Mouse (Mus musculus) neural tube, embryonic 10.5 days (tissue): ENCODE data around the gene Rufy1.
"Not testable (repeated sequence)": the region's sequence is repeated elsewhere in the genome, so short reads cannot be mapped to it uniquely, and the experiment has no call there.

Source experiments
- DNase-seq: peaks from one replicate; pipeline ENCODE4 v3.0.0-alpha.2; 2017; ENCODE audit warnings: low spot score; ENCODE audit errors: extremely low spot score

Gene Rufy1

DNA sequence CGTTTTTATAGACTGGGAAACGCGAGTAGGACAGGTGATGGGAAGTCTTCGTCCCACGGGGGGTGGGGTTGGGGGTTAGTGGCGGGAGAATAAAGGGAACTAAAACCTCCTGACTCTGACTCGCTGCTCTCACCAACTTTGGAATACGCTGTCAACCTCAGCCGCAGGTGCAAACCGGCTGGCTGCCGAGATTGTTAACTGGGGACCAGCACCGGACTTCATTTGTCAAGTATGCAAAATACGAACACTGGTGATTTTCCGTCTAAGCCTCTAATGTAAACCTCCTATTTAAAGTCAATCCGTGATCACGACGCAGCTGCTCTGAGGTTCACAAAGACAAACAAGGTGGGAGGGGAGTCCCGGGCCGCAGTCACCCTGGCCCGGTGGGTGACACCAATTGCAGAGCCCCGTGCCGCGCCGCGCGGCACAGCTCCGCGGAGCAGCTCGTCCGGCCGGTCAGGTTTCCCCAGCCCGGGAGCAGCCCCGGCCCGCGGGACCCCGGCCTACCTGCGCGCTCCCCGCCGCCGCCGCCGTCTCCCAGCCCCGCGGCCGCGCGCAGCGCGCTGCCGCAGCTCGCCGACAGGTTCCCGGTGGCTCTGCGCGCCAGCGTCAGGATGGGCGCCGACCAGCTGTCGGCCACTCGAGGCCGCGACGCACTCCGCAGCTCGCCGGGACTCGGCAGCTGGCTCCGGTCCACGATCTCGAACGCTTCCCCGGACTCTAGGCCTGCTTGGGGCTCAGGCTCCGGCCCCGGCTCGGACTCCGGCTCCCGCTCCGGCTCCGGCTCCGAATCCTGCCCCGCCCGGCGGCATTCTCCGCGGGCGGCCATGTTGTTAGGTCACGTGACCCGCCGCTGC, at the start of gene Rufy1:
TSS of gene Rufy1 (minus strand) at position 849 of the 857 bp plus-strand sequence.
- DNase-seq, result peak; percentile 91

DNA sequence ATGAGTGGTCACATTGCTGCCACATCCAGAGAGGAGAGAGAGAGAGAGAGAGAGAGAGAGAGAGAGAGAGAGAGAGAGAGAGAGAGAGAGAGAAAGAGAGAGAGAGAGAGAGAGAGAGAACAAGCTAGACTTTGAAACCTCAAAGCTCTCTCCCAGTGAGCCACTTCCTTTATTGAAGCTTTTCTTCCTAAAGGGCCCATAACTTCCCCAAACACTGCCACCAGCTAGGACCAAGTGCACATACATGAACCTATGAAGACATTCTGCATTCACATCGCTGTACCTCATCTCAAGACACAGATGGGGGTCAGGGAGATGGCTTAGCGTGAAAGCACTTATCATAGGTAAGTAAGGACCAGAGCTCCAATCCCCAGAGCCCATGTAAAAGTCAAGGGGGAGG, 47.1 kb upstream of the Rufy1 start:
- DNase-seq, result no peak

DNA sequence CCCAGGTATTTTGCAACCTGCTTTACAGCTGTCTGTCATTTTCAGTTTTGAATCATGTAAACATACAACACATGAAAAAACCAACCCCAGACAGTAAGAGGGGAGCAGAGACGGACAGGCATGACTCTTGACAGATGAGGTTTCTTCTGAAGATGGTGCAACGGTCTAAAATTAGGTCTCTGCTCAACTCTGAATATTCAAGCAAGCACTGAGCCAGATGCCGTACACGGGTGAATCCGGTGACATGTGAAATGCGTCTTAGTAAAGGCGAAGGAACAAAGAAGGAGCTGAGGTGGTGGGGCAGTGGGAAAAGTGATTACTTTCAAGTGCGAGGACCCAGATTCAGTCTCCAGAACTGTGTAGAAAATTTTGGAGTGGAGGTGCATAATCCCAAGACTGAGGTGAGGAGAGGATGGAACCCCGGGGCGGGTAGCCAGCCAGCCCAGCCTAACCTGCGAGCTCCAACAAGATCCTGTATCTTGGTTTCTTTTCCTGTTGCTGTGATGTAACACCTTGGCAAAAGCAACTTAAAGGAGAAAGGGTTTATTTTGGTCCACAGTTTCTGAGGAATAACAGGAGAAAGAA, 46.7 kb upstream of the Rufy1 start:
- DNase-seq, result no peak

DNA sequence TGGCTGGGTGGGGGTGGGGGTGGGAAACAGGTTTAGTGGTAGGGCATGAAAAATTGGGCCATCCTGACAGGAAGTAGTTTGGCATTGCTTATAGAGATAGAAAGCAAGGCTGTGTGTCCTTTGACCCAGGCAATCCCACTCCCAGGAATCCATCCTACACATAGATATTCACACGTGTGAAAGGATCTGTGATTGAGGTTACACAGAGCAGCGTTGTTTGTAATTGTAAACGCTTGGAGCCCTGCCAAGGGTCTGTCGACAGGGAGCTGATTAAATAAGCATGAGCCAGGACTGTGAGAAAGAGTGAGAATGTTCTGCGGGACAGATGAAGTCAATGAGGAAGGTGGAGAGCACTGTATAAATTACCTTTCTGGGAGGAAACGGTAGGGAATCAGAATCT, 46.0 kb upstream of the Rufy1 start:
- DNase-seq, result no peak

DNA sequence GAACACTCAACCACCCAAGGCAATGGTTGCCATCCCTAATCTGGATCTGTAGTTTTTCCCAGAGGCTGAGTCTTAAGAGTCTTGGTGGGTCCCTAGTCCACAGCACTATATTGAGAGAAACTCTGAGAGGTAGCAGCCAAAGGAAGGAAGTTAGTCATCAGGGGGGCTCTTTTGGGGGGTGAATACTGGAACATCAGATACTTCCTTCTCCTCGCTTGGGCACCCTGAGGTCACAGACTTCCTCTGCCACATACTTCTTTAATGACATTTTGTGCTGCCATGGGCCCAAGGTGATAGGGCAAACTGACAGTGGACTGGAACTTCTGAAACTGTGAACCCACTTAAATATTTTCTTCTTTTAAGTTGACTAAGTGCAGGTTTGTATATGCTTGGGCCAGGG, 43.0 kb upstream of the Rufy1 start:
- DNase-seq, result no peak

DNA sequence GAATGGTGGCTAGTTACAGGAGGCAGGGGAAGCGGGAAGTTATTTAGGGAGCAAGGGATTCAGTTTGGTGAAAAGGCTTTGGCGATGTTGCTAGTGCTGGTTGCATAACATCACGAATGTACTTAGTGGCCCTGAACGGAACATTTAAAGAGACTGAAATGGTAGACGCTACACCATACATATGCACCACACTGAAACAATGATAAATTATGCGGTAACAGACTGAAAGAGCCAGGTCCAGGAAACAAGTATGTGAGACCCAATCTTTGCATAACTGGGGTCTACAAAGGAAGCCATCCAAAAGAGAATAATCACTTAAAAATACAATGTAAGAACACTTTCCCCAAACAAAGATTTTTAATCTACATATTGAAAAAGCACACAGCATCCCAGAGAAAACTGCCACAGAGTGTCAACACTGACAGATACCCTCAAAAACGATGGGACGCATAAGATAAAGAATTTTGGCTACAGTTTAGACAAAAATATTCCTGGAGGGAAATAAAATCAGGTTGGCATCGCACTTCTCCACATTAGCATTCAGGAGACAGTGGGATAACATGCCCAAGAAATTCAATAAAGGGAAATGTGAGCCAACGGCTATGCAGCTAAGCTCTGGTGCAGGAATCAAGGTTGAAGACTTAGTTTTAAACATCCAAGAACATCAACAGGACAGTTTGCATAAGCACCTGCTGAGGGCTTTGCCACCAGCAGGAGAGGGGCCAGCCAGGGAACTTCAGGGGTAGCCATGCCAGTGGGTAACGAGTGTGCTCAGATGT, 41.4 kb upstream of the Rufy1 start:
- DNase-seq, result no peak

DNA sequence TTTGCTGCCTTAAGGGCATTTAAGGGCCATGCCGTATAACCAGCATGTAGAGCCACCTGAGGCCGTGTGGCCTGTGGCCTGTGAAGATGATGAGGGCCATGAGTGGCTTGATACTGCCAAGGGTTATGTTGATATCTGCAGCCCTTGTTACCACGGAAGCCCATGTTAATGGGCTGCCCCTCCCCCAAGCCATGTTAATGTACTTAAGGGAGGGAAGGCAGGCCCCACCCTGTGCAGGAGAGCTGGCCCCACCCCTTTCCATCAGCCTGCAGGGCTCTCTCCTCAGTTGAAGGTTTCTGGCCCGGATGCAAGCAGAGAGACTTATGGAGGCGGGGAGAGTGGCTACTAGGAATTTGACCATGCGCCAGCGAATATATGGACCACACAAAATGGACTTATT, 30.6 kb upstream of the Rufy1 start:
- DNase-seq, result no peak

DNA sequence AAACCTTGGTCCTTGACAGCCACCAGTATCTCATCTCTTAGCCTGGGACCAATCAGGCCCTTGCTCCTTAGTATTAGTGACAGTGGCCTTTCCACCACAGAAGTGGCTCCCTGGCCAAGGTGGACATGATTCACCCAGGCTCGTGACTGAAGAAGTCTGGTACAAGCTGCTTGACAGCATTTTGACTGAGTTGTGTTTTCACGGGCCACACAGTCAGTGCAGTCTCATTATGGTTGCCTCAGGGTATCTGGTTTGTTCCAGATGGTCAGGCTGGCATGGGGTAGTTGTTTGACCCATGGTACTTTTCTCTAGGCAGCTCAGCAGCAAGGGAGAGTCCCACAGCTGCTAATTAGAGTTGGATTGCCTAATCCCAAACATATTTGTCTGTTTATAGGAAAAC, 28.3 kb upstream of the Rufy1 start:
- DNase-seq, result no peak

DNA sequence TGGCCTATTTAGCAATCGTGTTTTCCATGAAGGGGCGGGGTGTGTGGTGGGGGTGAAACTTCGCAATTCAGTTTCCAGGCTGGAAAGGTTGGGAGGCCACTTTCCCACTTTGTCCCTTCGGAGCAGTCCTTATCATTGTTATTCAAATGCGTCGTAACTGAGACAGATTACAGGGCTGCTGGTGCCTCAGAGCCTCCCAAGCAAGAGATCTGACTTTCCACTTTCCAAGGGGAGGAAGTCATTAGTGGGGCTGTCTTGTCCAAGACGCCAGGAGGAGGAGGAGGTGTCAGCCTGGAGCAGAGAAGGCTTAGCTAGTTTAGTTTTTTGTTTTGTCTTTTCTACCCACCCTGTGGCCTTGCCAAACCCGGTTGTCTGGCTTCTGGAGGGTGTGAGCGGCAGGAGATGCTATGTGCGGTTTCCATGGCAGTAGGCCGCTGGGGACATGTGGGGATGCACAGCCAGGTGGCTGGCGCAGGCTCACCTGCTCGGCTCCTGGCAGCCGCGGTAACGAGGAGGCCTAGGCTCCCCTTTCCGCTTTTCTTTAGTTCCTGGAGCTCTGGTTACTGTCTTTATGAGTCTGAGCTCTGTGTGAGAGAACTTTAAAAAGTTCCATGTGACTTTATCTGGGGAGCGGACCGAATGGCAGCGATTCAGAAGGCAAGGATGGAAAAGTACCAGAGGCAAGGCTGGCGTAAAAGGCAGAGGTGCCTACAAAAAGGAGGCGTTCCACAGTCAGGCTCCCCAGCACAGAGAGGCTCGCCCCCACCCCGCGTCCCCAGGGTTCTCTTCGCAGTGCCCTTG, 26.4 kb upstream of the Rufy1 start:
- peak; percentile 39 for DNase-seq

DNA sequence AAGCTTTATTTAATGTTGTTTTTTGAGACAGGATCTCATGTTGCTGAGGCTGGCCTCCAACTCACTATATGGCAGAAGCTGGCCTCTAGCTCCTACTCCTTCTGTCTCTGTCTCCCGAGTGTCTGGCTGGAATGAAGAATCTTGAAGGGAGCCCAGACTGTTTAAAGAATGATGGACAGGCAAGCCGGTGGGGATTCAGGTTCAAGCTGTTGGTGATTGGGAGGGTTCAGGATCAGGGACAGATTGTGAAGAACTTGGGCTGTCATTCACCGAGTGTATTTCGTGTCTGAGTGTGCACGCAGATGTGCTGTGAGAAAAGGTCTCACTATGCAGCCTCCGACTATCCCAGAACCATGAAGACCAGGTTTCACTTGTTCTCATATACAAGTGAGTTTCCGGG, 25.5 kb upstream of the Rufy1 start:
- DNase-seq, result no peak

DNA sequence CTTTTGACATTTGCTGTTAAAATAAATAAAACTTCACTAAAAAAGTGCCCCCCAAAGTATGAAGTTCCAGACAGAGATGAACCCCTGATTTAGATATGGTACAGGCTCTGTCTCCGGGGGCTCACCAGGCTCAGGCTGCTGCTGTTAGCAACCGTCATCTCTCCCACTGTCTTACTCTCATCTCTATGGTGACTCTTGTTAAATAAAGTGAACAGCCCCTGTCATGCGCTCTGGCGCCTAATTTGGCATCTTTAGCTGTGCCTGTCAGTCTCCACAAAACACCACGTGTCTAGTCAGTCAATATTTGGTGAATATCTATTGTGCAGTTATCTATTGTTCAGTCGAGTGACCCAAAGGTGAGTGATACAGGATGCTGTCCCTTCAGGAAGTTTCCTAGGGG, 24.0 kb upstream of the Rufy1 start:
- no peak for DNase-seq

DNA sequence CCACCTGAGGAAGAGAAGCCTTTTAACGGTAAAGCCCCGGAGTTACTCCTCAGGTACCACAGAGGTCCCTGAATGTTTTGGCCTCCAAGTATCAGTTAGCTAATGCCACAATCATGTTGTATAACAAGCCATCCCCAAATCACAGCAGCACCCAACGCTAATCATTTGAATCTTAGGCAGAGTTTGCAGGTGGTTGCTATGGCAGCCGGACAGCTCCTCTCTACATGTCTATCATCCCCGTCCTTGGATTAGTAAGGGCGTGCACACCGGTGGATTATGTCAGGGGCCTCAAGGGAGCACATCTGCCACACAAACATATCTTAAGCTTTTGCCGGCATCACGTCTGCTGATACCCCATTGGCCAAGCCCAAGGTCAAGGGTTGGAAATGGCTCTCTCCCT, 19.3 kb upstream of the Rufy1 start:
- no peak for DNase-seq

DNA sequence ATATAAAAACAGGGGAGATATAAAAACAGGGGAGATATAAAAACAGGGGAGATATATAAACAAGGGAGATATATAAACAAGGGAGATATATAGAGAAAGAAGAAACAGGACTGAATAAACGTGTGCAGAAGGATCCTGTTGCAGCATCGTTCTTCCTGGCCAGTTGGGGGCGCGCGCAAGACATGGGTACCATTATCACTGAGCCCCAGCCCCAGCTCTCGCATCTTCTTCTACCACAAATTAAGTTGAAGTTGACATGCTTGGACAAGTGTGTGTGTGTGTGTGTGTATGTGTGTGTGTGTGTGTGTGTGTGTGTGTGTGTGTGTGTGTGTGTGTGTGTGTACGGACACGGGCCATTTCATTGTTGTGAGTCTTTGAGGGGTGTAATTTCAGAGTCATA, 17.2 kb upstream of the Rufy1 start:
- DNase-seq, result not testable (repeated sequence)

DNA sequence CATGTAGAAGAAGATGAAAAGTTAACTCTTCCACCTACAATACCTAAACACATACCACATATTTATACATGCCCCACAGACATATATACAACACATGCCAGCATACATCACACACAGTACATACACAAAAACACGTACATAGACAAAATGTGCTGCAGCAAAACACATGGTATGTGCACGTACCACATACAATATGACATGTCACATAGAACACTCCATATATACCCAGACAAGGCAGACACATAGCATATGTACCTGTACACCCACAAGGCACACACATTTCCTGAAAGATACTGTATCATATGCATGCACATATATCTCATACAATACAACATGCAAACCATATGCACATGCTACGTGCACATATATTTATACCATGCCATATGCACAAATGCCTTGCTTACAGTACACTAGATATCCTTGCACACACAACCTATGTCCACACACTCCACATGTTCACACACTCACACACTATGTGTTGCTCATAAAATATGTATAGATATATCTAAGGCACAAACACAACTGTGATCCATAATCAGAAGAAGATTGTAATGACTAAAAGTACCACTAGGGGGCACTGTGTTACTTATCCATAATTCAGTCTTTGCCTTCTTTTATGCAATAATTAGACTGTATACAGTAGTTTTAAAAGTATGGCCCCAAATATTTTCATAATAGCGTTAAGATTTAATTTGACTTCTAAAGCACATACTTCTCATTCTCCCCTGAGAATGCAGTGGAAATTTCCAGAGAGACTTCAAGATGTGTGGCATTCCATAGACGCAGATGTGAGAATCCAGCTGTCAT, 12.5 kb upstream of the Rufy1 start:
- DNase-seq, result no peak

DNA sequence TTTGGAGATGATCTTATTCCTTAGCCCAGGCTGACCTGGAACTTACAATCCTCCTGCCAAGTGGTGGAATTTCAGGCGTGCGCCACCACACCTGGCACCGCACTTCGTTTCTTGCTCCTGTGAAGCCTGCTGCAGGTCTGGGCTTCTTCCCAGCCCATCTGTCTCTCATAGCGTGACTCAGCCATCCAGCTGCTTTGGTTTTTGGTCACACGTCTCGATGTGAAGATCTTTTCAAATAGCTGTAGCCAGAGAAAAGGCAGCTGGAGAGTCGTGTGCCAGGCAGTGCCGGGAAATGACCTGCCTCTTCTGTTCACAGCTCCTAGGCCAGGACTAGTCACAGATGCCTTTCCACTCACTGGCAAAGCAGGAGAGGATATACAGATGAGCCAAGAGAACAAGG, 10.7 kb upstream of the Rufy1 start:
- no peak for DNase-seq

DNA sequence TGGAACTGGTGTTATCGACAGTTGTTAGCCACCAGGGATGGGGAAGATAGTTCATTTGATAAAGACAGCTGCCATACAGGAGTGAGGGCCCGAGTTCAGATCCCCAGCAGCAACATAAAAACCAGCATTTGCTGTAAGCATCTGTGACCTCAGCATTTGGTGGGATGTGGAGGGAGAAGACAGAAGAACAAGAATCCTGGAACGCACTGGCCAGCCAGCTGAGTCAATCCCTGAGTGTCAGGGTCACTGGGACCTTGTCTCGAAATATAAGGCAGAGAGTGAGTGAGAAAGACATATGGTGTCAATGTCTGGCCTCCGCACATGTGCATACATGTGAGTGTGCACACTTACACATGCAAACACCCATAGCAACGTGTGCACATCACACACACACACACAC, 9.8 kb upstream of the Rufy1 start:
- no peak for DNase-seq

DNA sequence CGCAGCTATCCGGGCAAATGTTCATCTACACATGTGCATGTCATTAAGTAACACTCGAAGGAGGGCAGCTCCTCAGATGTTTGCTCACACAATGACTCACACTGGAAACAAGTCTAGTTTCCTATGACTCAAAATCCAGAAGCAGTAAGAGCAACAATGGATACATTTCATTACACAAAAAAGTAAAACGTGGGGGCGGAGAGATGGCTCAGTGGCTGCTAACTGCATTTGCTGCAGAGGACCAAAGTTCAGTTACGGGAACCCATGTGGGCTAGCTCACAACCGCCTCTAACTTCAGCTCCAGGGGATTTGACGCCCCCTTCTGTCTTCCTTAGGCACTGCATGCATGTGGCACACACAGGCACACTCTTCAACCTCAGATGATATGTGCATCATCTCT, 8.9 kb upstream of the Rufy1 start:
- no peak for DNase-seq

DNA sequence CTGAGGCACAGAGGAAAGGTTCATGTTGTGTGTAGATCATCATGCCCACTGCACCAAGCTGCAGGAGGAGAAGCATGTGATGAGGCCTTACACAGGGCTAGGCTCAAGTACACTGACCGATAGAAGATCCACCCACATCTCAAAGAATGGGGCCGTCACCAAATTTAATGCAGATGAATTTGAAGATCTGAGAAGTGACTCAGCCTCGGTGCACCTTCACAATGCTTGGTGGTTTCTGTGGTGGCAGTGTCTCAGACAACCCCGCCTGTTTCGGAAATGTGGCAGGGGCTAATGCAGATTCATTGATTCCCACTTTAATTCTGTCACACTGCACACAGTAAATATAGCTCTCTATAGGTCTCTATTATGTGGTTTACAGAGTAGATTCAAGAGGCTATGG, 2.0 kb upstream of the Rufy1 start:
- DNase-seq, result no peak

DNA sequence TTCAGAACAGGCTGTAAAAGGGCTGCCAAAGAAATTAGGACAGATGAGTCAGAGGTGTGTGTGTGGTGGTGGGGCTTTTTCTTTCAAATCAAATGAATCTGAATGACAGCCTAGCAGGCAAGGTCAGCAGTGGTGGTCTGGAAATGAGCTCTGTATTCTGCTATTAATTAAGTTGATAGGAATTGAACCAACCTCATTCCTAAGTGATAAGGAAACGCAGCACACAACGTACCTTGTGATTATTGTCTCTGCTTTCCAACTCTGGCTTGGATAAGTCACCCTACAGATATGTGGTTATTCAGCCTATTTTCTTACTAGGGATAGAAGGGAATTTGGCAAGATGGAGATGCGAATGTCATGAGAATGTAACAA, 1.1 kb upstream of the Rufy1 start:
- no peak for DNase-seq

DNA sequence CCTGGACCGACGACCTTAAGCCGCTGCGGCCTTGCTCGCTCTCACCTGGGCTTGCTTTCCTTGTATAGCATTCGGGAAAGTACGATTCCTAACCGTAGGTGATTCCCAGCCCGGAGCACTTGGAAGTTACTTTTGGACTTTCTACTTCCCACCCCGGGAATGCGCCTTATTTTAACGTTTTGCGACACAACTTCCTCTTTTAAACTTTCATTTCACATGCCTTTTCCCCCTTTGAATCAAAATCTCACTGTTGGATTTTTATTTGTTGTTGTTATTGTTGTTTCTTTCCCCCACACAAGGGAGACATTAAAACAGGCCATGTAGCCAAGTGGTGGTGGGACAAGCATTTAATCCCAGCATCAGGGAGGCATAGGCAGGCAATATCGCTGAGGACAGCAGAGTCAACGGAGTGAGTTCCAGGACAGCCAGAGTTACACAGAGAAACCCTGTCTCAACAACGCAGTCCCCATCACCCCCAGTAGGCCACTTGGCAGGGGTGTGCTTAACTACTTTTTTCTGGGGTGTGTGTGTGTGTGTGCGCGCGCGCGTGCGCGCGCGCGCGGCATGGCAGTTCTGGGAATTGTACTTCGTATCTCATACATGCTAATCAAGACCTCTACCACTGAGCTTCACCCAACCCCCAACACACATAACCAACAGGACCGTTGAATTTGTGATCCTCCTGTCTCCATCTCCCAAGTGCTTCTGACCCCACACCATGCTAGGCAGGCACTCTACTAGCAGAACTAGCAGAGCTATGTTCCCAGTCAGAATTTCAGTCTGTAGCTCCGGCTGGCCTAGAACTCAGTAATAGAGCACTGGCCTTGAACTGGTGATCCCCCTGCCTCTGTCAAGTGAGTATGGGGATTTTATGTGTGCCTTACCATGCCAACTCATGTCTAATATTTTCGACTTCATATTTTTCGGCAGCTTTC, 476 bp upstream of the Rufy1 start:
- DNase-seq, result no peak
